Mouse (Mus musculus): ENCODE measurements at regions not wholly inside any gene's neighbourhood (a gene's known extent, or its start where the extent isn't known, plus 50 kb on each side); places are given as distances from the start of the nearest gene placed in this dataset.
A peak's percentile ranks its signal among the peaks of the same experiment; 100 is the strongest.

DNA sequence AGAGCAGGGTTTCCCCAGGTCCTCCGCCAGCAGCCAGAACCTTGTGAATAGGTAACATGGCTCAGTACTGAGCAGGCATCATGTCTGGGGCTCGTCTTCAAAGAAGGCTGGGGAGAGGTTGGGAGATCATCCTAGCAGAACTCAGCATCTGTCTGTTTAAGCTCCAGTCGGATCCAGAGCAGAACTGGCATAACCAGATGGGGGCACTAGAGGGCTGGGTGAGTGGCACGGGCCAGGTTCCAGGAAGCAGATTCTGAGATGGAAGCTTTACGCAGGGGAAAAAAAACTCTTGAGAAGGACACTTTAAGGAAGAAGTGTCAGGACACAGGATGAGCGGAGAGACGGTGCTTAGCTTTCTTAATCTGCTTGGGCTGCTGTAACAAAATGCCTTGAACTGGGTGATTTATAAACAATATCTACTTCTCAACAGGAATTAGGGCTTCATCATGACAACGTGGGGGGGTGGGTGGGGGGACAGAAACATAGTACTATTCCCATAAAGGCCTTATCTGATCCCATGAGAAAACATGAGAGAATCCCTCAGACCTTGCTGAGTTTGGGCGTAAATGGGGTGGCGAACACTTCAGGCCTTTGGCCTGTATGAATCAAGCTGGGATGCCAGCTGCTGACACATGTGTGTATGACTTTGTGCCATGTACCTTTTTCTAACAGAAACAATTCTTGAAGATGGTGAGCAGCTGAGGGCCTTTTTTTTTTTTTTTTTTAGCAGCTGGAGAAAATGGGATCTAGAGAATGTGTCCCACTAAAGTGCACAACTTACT is 69.6 kb upstream of the Creb5 start:
- DNase-seq, result peak; percentile 68
- Histone ChIP-seq H3K27me3 (replicated peaks; ENCODE audit: control insufficient read depth, insufficient read depth, low read length) (no peaks in the 10 kb centered on the region), H3K4me1 (ENCODE audit: control insufficient read depth, insufficient read depth, low read length) (no peaks in the 10 kb centered on the region), H3K4me3 (ENCODE audit: insufficient read depth, low read depth, low read length) (no peak overlapping the region), H3K27ac (ENCODE audit: insufficient read depth, low read depth, low read length) (no peak overlapping the region), H3K36me3 (ENCODE audit: control insufficient read depth, insufficient read depth, low read length) (no peaks in the 10 kb centered on the region)
- TF ChIP-seq CTCF (conservative IDR thresholded peaks at IDR 0.05; ENCODE audit: insufficient read depth, insufficient read length, low read depth, low read length) (peak; percentile 68), POLR2A (IDR thresholded peaks at IDR 0.05; ENCODE audit: low read depth, low read length) (no peak)
- 59% methylated on average over 10 of the region's 10 CpGs for WGBS

DNA sequence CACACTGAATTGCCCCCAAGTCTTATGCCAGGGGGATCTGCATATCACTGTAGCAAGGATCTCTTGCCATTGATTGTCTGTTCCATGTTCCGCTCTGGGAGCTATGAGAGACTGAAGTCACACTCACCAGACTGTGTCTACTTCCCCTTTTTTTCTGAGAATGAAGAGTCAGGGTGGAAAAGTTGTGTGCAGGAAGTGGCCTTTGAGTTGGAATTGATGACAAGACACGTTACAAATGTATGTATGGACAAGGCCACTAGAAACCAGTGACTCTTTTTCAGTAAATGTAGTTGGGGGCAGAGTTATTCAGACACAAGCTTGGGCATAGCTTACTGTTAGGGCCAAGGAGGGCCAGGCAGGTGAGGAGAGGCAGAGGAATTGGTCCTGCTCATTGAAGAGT is 70.4 kb upstream of the Creb5 start:
- 75% methylated on average over 2 of the region's 2 CpGs for WGBS
- Histone ChIP-seq H3K36me3 (ENCODE audit: control insufficient read depth, insufficient read depth, low read length) (no peaks in the 10 kb centered on the region), H3K27me3 (replicated peaks; ENCODE audit: control insufficient read depth, insufficient read depth, low read length) (no peaks in the 10 kb centered on the region), H3K27ac (ENCODE audit: insufficient read depth, low read depth, low read length) (no peak overlapping the region), H3K4me3 (ENCODE audit: insufficient read depth, low read depth, low read length) (no peak overlapping the region), H3K4me1 (ENCODE audit: control insufficient read depth, insufficient read depth, low read length) (peaks cover 5% of the 10 kb centered on the region)
- no peak for TF ChIP-seq POLR2A (IDR thresholded peaks at IDR 0.05; ENCODE audit: low read depth, low read length)
- no peak for TF ChIP-seq CTCF (conservative IDR thresholded peaks at IDR 0.05; ENCODE audit: insufficient read depth, insufficient read length, low read depth, low read length)
- DNase-seq, result no peak

DNA sequence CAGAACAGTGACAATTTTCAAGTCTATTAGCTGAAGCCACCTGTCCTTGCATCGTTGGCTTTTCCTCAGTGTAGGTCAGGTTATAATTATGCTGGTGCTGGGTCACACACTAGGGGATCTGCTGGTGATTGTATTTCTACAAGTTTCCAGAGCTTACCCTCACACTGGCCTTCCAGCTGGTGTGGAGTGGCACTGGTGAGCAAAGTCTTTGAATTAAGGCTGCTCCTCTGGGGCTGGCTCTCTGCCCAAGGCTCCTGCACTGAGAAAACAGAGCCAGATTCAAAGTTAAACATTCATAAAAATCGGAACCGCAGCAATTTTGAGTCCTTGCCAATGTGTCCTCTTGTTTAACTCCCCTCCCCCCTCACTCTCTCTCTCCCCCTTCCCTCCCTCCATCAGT is 75.7 kb upstream of the Creb5 start:
- DNase-seq, result peak; percentile 93
- WGBS, result 12% methylated on average over 3 of the region's 3 CpGs
- H3K27ac ChIP-seq (ENCODE audit: insufficient read depth, low read depth, low read length), result no peak overlapping the region

DNA sequence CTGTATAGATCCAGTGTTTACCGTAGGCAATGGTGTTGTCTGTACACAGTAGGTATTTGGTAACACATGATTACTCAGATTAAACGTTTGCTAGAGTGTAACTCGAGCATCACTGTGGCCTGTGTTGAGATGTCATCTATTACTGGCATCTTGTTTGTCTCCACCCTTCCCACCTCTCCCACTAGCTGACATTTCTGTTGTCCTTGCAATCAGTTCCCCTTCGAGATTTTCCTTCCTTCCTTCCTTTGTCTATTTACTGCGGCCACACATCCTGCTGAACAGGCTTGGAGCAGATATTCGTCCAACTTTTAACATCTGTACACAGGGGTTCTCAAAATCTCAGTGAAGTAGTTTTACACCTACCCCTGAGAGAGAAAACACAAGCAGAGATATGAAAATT is 77.7 kb upstream of the Creb5 start:
- 55% methylated on average over 6 of the region's 6 CpGs for WGBS
- TF ChIP-seq CTCF (conservative IDR thresholded peaks at IDR 0.05; ENCODE audit: insufficient read depth, insufficient read length, low read depth, low read length), result no peak
- no peak for TF ChIP-seq POLR2A (IDR thresholded peaks at IDR 0.05; ENCODE audit: low read depth, low read length)
- H3K36me3 ChIP-seq (ENCODE audit: control insufficient read depth, insufficient read depth, low read length), result no peaks in the 10 kb centered on the region

More for the DNA sequence above, 75.7 kb upstream of the Creb5 start:
- peaks cover 14% of the 10 kb centered on the region for H3K4me1 ChIP-seq (ENCODE audit: control insufficient read depth, insufficient read depth, low read length)
- no peak for TF ChIP-seq POLR2A (IDR thresholded peaks at IDR 0.05; ENCODE audit: low read depth, low read length)
- no peak for TF ChIP-seq CTCF (conservative IDR thresholded peaks at IDR 0.05; ENCODE audit: insufficient read depth, insufficient read length, low read depth, low read length)
- no peaks in the 10 kb centered on the region for H3K36me3 ChIP-seq (ENCODE audit: control insufficient read depth, insufficient read depth, low read length)
- H3K27me3 ChIP-seq (replicated peaks; ENCODE audit: control insufficient read depth, insufficient read depth, low read length), result no peaks in the 10 kb centered on the region
- H3K4me3 ChIP-seq (ENCODE audit: insufficient read depth, low read depth, low read length), result no peak overlapping the region

DNA sequence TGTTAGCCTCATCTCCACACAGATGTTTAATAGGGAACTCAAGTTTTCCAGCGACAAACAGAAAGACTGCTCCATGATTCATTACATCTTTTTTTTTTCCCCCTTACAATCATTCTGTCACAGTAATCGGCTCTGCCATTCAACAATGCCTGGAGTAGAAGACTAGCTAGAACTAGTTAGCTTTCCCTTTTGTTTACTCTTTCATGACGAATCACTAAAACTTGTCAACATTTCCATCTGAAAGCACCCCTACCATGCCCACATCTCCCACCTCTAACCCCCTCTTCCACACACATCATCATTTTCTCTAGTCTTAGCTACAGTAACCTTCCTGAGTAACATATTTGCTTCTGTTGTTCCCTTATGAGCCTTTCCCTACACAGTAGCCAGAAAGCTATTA is 78.6 kb upstream of the Creb5 start:
- no peak for TF ChIP-seq CTCF (conservative IDR thresholded peaks at IDR 0.05; ENCODE audit: insufficient read depth, insufficient read length, low read depth, low read length)
- no peak for TF ChIP-seq POLR2A (IDR thresholded peaks at IDR 0.05; ENCODE audit: low read depth, low read length)
- Histone ChIP-seq H3K4me3 (ENCODE audit: insufficient read depth, low read depth, low read length) (no peak overlapping the region), H3K4me1 (ENCODE audit: control insufficient read depth, insufficient read depth, low read length) (peaks cover 14% of the 10 kb centered on the region), H3K27me3 (replicated peaks; ENCODE audit: control insufficient read depth, insufficient read depth, low read length) (no peaks in the 10 kb centered on the region), H3K36me3 (ENCODE audit: control insufficient read depth, insufficient read depth, low read length) (no peaks in the 10 kb centered on the region), H3K27ac (ENCODE audit: insufficient read depth, low read depth, low read length) (no peak overlapping the region)
- 86% methylated on average over 3 of the region's 3 CpGs for WGBS
- no peak for DNase-seq

More for the DNA sequence above, 77.7 kb upstream of the Creb5 start:
- no peaks in the 10 kb centered on the region for H3K27me3 ChIP-seq (replicated peaks; ENCODE audit: control insufficient read depth, insufficient read depth, low read length)
- peaks cover 14% of the 10 kb centered on the region for H3K4me1 ChIP-seq (ENCODE audit: control insufficient read depth, insufficient read depth, low read length)
- no peak for DNase-seq
- H3K4me3 ChIP-seq (ENCODE audit: insufficient read depth, low read depth, low read length), result no peak overlapping the region
- H3K27ac ChIP-seq (ENCODE audit: insufficient read depth, low read depth, low read length), result no peak overlapping the region

DNA sequence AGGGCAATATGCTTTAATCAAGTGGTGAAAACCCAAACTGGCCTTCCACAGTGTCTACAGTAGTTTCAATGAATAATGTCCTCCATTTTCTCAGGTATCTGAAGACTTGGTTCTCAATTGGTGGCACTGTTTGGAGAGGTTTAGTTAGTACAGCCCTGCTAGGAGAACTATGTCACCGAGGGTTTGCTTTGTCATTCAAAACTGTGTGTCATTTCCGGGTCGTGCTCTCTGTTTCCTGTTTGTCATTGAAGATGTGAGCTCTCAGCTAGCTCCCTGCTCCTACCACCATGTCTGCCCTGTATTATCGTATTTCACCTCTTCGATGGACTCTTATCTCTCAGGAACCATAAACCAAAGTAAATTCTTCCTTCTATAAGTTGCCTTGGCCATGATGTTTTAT is 79.3 kb upstream of the Creb5 start:
- Histone ChIP-seq H3K27me3 (replicated peaks; ENCODE audit: control insufficient read depth, insufficient read depth, low read length) (no peaks in the 10 kb centered on the region), H3K36me3 (ENCODE audit: control insufficient read depth, insufficient read depth, low read length) (no peaks in the 10 kb centered on the region), H3K4me1 (ENCODE audit: control insufficient read depth, insufficient read depth, low read length) (peaks cover 14% of the 10 kb centered on the region), H3K27ac (ENCODE audit: insufficient read depth, low read depth, low read length) (no peak overlapping the region), H3K4me3 (ENCODE audit: insufficient read depth, low read depth, low read length) (no peak overlapping the region)
- TF ChIP-seq POLR2A (IDR thresholded peaks at IDR 0.05; ENCODE audit: low read depth, low read length), result no peak
- TF ChIP-seq CTCF (conservative IDR thresholded peaks at IDR 0.05; ENCODE audit: insufficient read depth, insufficient read length, low read depth, low read length), result no peak
- DNase-seq, result no peak
- 71% methylated on average over 5 of the region's 5 CpGs for WGBS

DNA sequence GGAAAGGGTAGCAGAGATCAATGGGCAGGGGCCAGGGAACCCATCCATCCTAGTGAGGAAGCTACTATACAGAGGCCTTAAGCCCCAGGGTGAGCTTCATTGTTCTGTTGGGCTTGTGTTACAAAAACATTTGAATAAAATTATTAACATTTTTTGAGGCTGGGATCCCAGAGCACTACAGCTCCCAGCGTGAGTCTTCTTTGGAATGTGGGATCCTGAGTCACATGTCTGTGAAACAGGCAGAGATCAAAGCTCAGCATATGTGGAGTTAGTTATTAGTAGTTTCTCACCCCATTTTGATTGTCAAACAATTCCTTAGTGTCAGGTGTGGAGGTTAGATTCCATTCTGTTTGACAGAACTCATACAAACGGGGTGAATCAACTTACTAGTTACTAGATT is 79.7 kb upstream of the Creb5 start:
- WGBS, result 58% methylated on average over 2 of the region's 2 CpGs
- H3K4me1 ChIP-seq (ENCODE audit: control insufficient read depth, insufficient read depth, low read length), result peaks cover 14% of the 10 kb centered on the region
- TF ChIP-seq POLR2A (IDR thresholded peaks at IDR 0.05; ENCODE audit: low read depth, low read length) (no peak), CTCF (conservative IDR thresholded peaks at IDR 0.05; ENCODE audit: insufficient read depth, insufficient read length, low read depth, low read length) (no peak)
- peak; percentile 37 for DNase-seq
- H3K27ac ChIP-seq (ENCODE audit: insufficient read depth, low read depth, low read length), result no peak overlapping the region
- no peaks in the 10 kb centered on the region for H3K36me3 ChIP-seq (ENCODE audit: control insufficient read depth, insufficient read depth, low read length)
- H3K27me3 ChIP-seq (replicated peaks; ENCODE audit: control insufficient read depth, insufficient read depth, low read length), result no peaks in the 10 kb centered on the region
- no peak overlapping the region for H3K4me3 ChIP-seq (ENCODE audit: insufficient read depth, low read depth, low read length)
